In genomic region chr11:32642249-32642876, GRCm38 (mm10) we compare ENCODE assay signal across 8 mouse cellular contexts. TPM values are rescaled to one million over a fixed set of nuclear protein-coding genes. Genes with fewer than 3 reads are reported as not detected.
A peak's percentile ranks its signal among the peaks of the same experiment; 100 is the strongest.
DNase-seq lines count a peak whose midpoint lies in the region; ATAC-seq lines count a peak whose summit lies in the region.

Fbxw11 (plus strand) TSS chr11:32642724.

- under 1% methylated on average over 63 of the region's 64 CpGs for WGBS in intestine, embryonic 14.5 days

- no peaks in the 10 kb centered on the region for H3K36me3 ChIP-seq in intestine, embryonic 14.5 days (ENCODE audit: control insufficient read depth, insufficient read depth, low read length)

- H3K4me2 ChIP-seq in intestine, embryonic 14.5 days (ENCODE audit: low read length), result peak within 1 kb of the TSS; percentile 96

- no peaks in the 10 kb centered on the region for H3K27me3 ChIP-seq in intestine, embryonic 14.5 days (replicated peaks; ENCODE audit: control insufficient read depth, insufficient read depth, low read length)

- ATAC-seq in intestine, embryonic 14.5 days (replicated peaks; ENCODE audit: low FRiP score, low TSS enrichment, low read depth), result peak; percentile 94

- H3K9ac ChIP-seq in intestine, embryonic 14.5 days (ENCODE audit: low read length), result peak within 1 kb of the TSS; percentile 96

- peak within 1 kb of the TSS; percentile 57 for H3K4me3 ChIP-seq in intestine, embryonic 14.5 days (ENCODE audit: low read depth, low read length)

- no peaks in the 10 kb centered on the region for H3K9me3 ChIP-seq in intestine, embryonic 14.5 days (ENCODE audit: control insufficient read depth, low read length)

- H3K4me1 ChIP-seq in intestine, embryonic 14.5 days (replicated peaks; ENCODE audit: control insufficient read depth, insufficient read depth, low read length), result peaks cover 13% of the 10 kb centered on the region

- peak; percentile 87 to 90 for DNase-seq in adrenal gland, adult 18-20 months (ENCODE audit: low spot score in 2 of 2)
- DNase-seq in embryo, embryonic 11 days, result peak; percentile 98
- DNase-seq in gastrocnemius, postnatal 25 days, result peak; percentile 94
- peak; percentile 96 for DNase-seq in intestine, embryonic 14.5 days (ENCODE audit: low spot score)
- DNase-seq in left cerebral cortex, postnatal 14 days (ENCODE audit: low spot score in 2 of 2), result peak; percentile 97 to 98
- DNase-seq in mesoderm, embryonic 11.5 days (ENCODE audit: low read depth, low spot score), result peak; percentile 99
- DNase-seq in right cerebral cortex, postnatal 36 days (ENCODE audit: low spot score in 2 of 2), result peak; percentile 96
- DNase-seq in yolk sac, embryonic 10.5 days (ENCODE audit: low spot score), result peak; percentile 96

- intact Hi-C loops in left cerebral cortex, postnatal 14 days (cut with DNase I), result loop anchor here (5.0 kb wide), 2 partner anchors 50 to 65 kb away; no protein-coding TSS in a partner anchor

- peak within 1 kb of the TSS; percentile 98 for H3K27ac ChIP-seq in intestine, embryonic 14.5 days (ENCODE audit: low read depth)

RNA-seq across cellular contexts. Expression of gene Fbxw11, which starts in this region (rescaled TPM):
- 100 to 1,000 TPM in 1 of 2 experiments, 10 to 100 TPM in 1; 97.0 to 117 TPM for total RNA-seq in adrenal gland, adult 18-20 months (2021)
- total RNA-seq in gastrocnemius, postnatal 25 days (2021), result 10 to 100 TPM; 41.5 to 52.7 TPM
- polyA plus RNA-seq in intestine, embryonic 14.5 days (2014; fragmentation: Nextera tagmentation; extraction: Ambion mirVana), result 69.2 and 72.1 TPM in 2 replicates
- 100 to 1,000 TPM; 111 to 120 TPM for total RNA-seq in left cerebral cortex, postnatal 14 days (2021)

Comparison
In these comparisons a context has a peak if more than half of its experiments do, and no peak if none do; other contexts are left out.
1. Peak in every context shown above with its lines: DNase-seq, ATAC-seq, H3K4me3 ChIP-seq and H3K27ac ChIP-seq.